Mouse (Mus musculus) embryonic fibroblast, embryonic 13.5 days (primary cell): Measurements from ENCODE around the gene Aes.

Source experiments
- CTCF ChIP-seq: IDR thresholded peaks from 2 replicates; pipeline ENCODE4 v1.5.1; 2011; ENCODE audit warnings: mild to moderate bottlenecking, control low read depth, low read length, moderate library complexity, borderline replicate concordance; ENCODE audit not compliant: insufficient read depth
- POLR2A ChIP-seq: IDR thresholded peaks from 2 replicates; pipeline ENCODE4 v1.6.1; 2011; ENCODE audit warnings: low read depth, mild to moderate bottlenecking, control low read depth, low read length, moderate library complexity

DNA sequence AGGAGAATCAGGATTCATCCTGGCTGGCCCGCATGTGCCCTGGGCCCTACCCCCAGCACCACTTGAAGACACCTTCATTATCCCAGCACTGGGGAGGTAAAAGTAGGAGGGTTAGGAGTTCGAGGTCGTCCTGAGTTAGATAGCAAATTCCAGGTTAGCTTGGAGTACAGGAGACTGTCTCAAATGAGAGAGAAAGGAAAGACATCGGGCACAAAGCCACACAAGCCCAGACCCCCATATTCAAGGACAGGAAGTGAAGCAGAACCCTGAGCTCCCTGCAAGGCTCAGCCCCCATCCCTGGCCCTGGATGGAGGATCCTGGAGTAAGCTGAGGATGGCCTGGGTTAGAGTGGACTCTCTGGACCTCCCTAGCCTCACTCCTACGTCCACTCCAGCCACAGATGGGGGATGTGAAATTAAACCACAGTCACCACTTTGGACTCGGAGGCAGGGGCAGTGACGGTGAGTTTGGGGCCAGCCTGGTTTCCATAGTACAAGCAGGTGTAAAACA is 42.2 kb downstream of the Aes start:
- TF ChIP-seq CTCF (no peak), POLR2A (no peak)
